Mouse (Mus musculus): ENCODE measurements at regions not wholly inside any gene's neighbourhood (a gene's known extent, or its start where the extent isn't known, plus 50 kb on each side); places are given as distances from the start of the nearest gene placed in this dataset.

- POLR2A ChIA-PET, result interaction anchor here in 2 of 4 experiments (0.7 kb wide), 2 partner anchors 22 to 116 kb away, joined by 3 to 8 read pairs; no protein-coding TSS in a partner anchor
Measured at GRCm38 (mm10) chr6:78165615-78166014, 186.1 kb upstream of the Ctnna2 start.

More at GRCm38 (mm10) chr6:78165615-78166014, 186.1 kb upstream of the Ctnna2 start:
- CTCF ChIA-PET, result interaction anchor here in 1 of 4 experiments (0.7 kb wide), 1 partner anchor 69 kb away, joined by 15 read pairs; no protein-coding TSS in a partner anchor
